Mouse (Mus musculus): ENCODE measurements around the gene Vps37b.

GRCm38 (mm10) chr5:124035406-124035805 lies 3.3 kb upstream of the Vps37b start:
- TF ChIP-seq CTCF (IDR thresholded peaks at IDR 0.05; ENCODE audit: control insufficient read depth, insufficient read depth, insufficient replicate concordance, low read depth, low read length), result no peak
- no peak for TF ChIP-seq POLR2A (IDR thresholded peaks at IDR 0.05; ENCODE audit: control insufficient read depth, low read depth, low read length)
